Mouse (Mus musculus) common myeloid progenitor, adult 5-6 weeks (primary cell): ENCODE data around the gene Tnfsf10. TPM values are rescaled to one million over a fixed set of nuclear protein-coding genes. Genes with fewer than 3 reads are reported as not detected.

Source experiments
- ATAC-seq: replicated peaks from 2 replicates; pipeline ENCODE4 v1.8.0; 2016; ENCODE audit warnings: low read depth, mild to moderate bottlenecking, moderate TSS enrichment, inconsistent platforms; ENCODE audit not compliant: poor library complexity, severe bottlenecking
- total RNA-seq: library from RNA; stranded (forward); fragments of 200-1000, 187-1606 nt; gene quantifications from 2 replicates; pipeline ENCODE4 v1.2.3, GENCODE M21; 2017

Tnfsf10 gene
- total RNA-seq, 1 experiment from 2014 or later, result 13.8 TPM

GRCm38 (mm10) chr3:27302339-27303022 is 14.3 kb upstream of the Tnfsf10 start:
- ATAC-seq, result peak; percentile 52

- ATAC-seq, result no peak
Observed at GRCm38 (mm10) chr3:27306815-27307214, 10.0 kb upstream of the Tnfsf10 start.

GRCm38 (mm10) chr3:27310973-27311372 is 5.9 kb upstream of the Tnfsf10 start:
- no peak for ATAC-seq

GRCm38 (mm10) chr3:27311475-27311874 is 5.4 kb upstream of the Tnfsf10 start:
- 0 out of 2 replicates have a peak, but pooled peaks have one; percentile 12 for ATAC-seq

GRCm38 (mm10) chr3:27314506-27315164 is 2.2 kb upstream of the Tnfsf10 start:
- peak; percentile 15 for ATAC-seq

GRCm38 (mm10) chr3:27317288-27318024 is 628 bp downstream of the Tnfsf10 start:
- peak; percentile 26; the same call in 1 of the 2 replicates for ATAC-seq

GRCm38 (mm10) chr3:27319650-27320049 is 2.8 kb downstream of the Tnfsf10 start:
- no peak for ATAC-seq

GRCm38 (mm10) chr3:27320613-27321495 is 4.0 kb downstream of the Tnfsf10 start:
- ATAC-seq, result peak; percentile 68

GRCm38 (mm10) chr3:27322591-27322990 is 5.8 kb downstream of the Tnfsf10 start:
- no peak for ATAC-seq

GRCm38 (mm10) chr3:27323551-27323950 is 6.7 kb downstream of the Tnfsf10 start:
- ATAC-seq, result no peak

- ATAC-seq, result no peak
Observed at GRCm38 (mm10) chr3:27326633-27327191, 9.9 kb downstream of the Tnfsf10 start.

- peak; percentile 76 for ATAC-seq
Observed at GRCm38 (mm10) chr3:27330706-27331105, 13.9 kb downstream of the Tnfsf10 start.

GRCm38 (mm10) chr3:27338437-27338836 is 21.6 kb downstream of the Tnfsf10 start:
- ATAC-seq, result peak; percentile 87

GRCm38 (mm10) chr3:27338887-27339286 is 22.1 kb downstream of the Tnfsf10 start:
- no peak for ATAC-seq

- no peak for ATAC-seq
Observed at GRCm38 (mm10) chr3:27340757-27341156, 23.9 kb downstream of the Tnfsf10 start.

- ATAC-seq, result no peak
Observed at GRCm38 (mm10) chr3:27342462-27342861, 25.6 kb downstream of the Tnfsf10 start.

- peak; percentile 100 for ATAC-seq
Observed at GRCm38 (mm10) chr3:27345526-27345925, 28.7 kb downstream of the Tnfsf10 start.

- no peak for ATAC-seq
Observed at GRCm38 (mm10) chr3:27348462-27348861, 31.6 kb downstream of the Tnfsf10 start.

- ATAC-seq, result no peak
Observed at GRCm38 (mm10) chr3:27351105-27351504, 34.3 kb downstream of the Tnfsf10 start.
